Mouse (Mus musculus): Measurements from ENCODE around the gene Klrb1a.
A peak's percentile ranks its signal among the peaks of the same experiment; 100 is the strongest.
"Not testable (repeated sequence)": the region's sequence is repeated elsewhere in the genome, so short reads cannot be mapped to it uniquely, and the experiment has no call there.

Gene Klrb1a

GRCm38 (mm10) chr6:128623433-128623832 lies at the start of gene Klrb1a:
Gene Klrb1a (minus strand): TSS chr6:128623533.
- DNase-seq (ENCODE audit: low spot score in 2 of 2): not testable (repeated sequence)

- no peak for DNase-seq (ENCODE audit: low spot score in 2 of 2)
Observed at GRCm38 (mm10) chr6:128669936-128670335, 46.6 kb upstream of the Klrb1a start.

- no peak for DNase-seq (ENCODE audit: low spot score in 2 of 2)
Observed at GRCm38 (mm10) chr6:128662206-128662605, 38.9 kb upstream of the Klrb1a start, which contains the start of gene Clec2h. Gene Clec2h (plus strand): TSS chr6:128662385.

GRCm38 (mm10) chr6:128661249-128661648 lies 37.9 kb upstream of the Klrb1a start:
- DNase-seq (ENCODE audit: low spot score in 2 of 2): no peak

GRCm38 (mm10) chr6:128652938-128653337 lies 29.6 kb upstream of the Klrb1a start:
- DNase-seq (ENCODE audit: low spot score in 2 of 2): no peak

- DNase-seq (ENCODE audit: low spot score in 2 of 2): not testable (repeated sequence)
Observed at GRCm38 (mm10) chr6:128650827-128651226, 27.5 kb upstream of the Klrb1a start.

- DNase-seq (ENCODE audit: low spot score in 2 of 2): no peak
Observed at GRCm38 (mm10) chr6:128650187-128650586, 26.9 kb upstream of the Klrb1a start.

- DNase-seq (ENCODE audit: low spot score in 2 of 2): no peak
Observed at GRCm38 (mm10) chr6:128649681-128650080, 26.3 kb upstream of the Klrb1a start.

- DNase-seq (ENCODE audit: low spot score in 2 of 2): not testable (repeated sequence)
Observed at GRCm38 (mm10) chr6:128645708-128646107, 22.4 kb upstream of the Klrb1a start.

GRCm38 (mm10) chr6:128644694-128645093 lies 21.4 kb upstream of the Klrb1a start:
- DNase-seq (ENCODE audit: low spot score in 2 of 2): not testable (repeated sequence)

- no peak for DNase-seq (ENCODE audit: low spot score in 2 of 2)
Observed at GRCm38 (mm10) chr6:128643999-128644398, 20.7 kb upstream of the Klrb1a start.

GRCm38 (mm10) chr6:128641116-128641716 lies 17.9 kb upstream of the Klrb1a start:
- no peak for DNase-seq (ENCODE audit: low spot score in 2 of 2)

- no peak for DNase-seq (ENCODE audit: low spot score in 2 of 2)
Observed at GRCm38 (mm10) chr6:128640673-128641072, 17.3 kb upstream of the Klrb1a start.

- DNase-seq (ENCODE audit: low spot score in 2 of 2): not testable (repeated sequence)
Observed at GRCm38 (mm10) chr6:128630912-128631905, 7.9 kb upstream of the Klrb1a start.

- DNase-seq (ENCODE audit: low spot score in 2 of 2): peak; percentile 16 to 27
Observed at GRCm38 (mm10) chr6:128629771-128630739, 6.7 kb upstream of the Klrb1a start.

GRCm38 (mm10) chr6:128625246-128625645 lies 1.9 kb upstream of the Klrb1a start:
- DNase-seq (ENCODE audit: low spot score in 2 of 2): not testable (repeated sequence)

- DNase-seq (ENCODE audit: low spot score in 2 of 2): no peak
Observed at GRCm38 (mm10) chr6:128624425-128624824, 1.1 kb upstream of the Klrb1a start.

- no peak for DNase-seq (ENCODE audit: low spot score in 2 of 2)
Observed at GRCm38 (mm10) chr6:128622733-128623132, 600 bp downstream of the Klrb1a start.

- no peak for DNase-seq (ENCODE audit: low spot score in 2 of 2)
Observed at GRCm38 (mm10) chr6:128606350-128606749, 17.0 kb downstream of the Klrb1a start.

GRCm38 (mm10) chr6:128604512-128604911 lies 18.8 kb downstream of the Klrb1a start:
- peak; percentile 14 to 15 for DNase-seq (ENCODE audit: low spot score in 2 of 2)

GRCm38 (mm10) chr6:128602463-128603201 lies 20.7 kb downstream of the Klrb1a start:
- no peak for DNase-seq (ENCODE audit: low spot score in 2 of 2)

Measured in heart, adult 9 months (tissue).